Mouse (Mus musculus): ENCODE data around the gene Myo1d. TPM values are rescaled to one million over a fixed set of nuclear protein-coding genes. Genes with fewer than 3 reads are reported as not detected.

Gene Myo1d
- polyA plus RNA-seq, 1 experiment: 16.9 TPM

DNA sequence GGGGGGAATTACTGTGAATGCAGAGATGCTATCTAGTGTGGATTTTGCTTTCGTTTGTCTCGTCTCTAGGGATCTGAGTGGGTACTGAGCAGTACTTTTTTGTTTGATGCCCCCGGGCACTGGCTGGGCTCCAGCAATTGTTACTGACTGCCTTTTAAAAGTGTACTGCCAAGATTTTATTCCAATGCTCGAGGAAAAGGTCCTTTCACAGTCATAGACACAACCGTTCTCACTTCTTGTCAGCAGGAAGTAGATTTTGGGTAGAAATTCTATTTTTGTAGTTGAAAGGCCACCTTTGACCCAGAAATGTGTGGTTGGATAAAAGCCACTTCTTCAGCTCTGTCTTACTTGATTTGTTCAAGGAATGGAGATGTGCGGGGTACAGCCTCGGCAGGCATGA, 266.0 kb downstream of the Myo1d start:
- no peak for TF ChIP-seq CTCF (IDR thresholded peaks at IDR 0.05; ENCODE audit: borderline replicate concordance, insufficient read depth, low read depth, low read length)
- no peak for TF ChIP-seq POLR2A (IDR thresholded peaks at IDR 0.05; ENCODE audit: borderline replicate concordance, insufficient read depth, low read length)
- no peaks in the 10 kb centered on the region for H3K27me3 ChIP-seq (ENCODE audit: control insufficient read depth, insufficient read depth, low read length)
- H3K4me1 ChIP-seq (ENCODE audit: control insufficient read depth, insufficient read depth, low read length): peaks cover 6% of the 10 kb centered on the region
- WGBS: 53% methylated on average over 7 of the region's 7 CpGs
- no peak overlapping the region for H3K4me3 ChIP-seq (replicated peaks; ENCODE audit: insufficient read depth, low read depth, low read length)
- no peak overlapping the region for H3K27ac ChIP-seq (ENCODE audit: insufficient read depth, low read length)
- no peak for DNase-seq

DNA sequence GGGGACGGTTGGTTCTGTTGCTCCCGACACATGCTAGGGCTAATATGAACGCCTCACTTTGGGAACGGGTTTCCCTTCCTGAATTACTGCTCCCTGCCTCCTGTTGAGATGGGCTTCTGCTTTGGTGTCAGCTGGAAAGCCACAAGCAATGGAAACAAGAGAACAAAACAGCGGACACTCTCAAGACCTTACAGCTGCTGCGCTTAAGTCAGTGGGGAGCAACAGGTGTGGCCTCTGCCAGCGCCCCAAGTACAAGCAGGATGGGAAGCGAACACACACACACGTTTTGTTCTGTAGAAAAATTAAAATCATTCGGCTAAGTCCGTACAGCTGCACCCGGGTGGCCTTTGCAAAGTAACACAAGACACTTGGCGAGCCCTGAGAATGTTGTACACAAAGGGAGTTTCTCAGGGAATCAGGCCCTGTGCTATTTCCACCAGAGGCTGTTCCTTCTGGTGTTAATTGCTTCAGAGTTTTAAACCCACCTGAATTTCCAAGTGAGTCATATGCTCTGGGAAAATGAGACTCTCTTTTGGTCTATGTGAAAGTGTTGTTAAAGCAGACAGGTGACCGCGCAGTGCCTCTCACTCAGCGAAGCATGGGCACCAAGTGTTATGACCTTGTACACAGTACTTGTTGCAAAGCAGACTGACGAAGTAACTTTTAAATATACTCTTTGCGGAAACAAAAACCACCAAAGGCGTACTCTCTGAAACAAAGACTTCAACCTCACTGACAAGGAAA, 267.3 kb downstream of the Myo1d start:
- DNase-seq: no peak
- no peak overlapping the region for H3K4me3 ChIP-seq (replicated peaks; ENCODE audit: insufficient read depth, low read depth, low read length)
- WGBS: 76% methylated on average over 19 of the region's 19 CpGs
- no peaks in the 10 kb centered on the region; the same call in 1 of the 2 replicates for H3K4me1 ChIP-seq (ENCODE audit: control insufficient read depth, insufficient read depth, low read length)
- no peaks in the 10 kb centered on the region for H3K27me3 ChIP-seq (ENCODE audit: control insufficient read depth, insufficient read depth, low read length)
- no peak overlapping the region for H3K27ac ChIP-seq (ENCODE audit: insufficient read depth, low read length)
- no peak for TF ChIP-seq CTCF (IDR thresholded peaks at IDR 0.05; ENCODE audit: borderline replicate concordance, insufficient read depth, low read depth, low read length)
- no peak for TF ChIP-seq POLR2A (IDR thresholded peaks at IDR 0.05; ENCODE audit: borderline replicate concordance, insufficient read depth, low read length)

DNA sequence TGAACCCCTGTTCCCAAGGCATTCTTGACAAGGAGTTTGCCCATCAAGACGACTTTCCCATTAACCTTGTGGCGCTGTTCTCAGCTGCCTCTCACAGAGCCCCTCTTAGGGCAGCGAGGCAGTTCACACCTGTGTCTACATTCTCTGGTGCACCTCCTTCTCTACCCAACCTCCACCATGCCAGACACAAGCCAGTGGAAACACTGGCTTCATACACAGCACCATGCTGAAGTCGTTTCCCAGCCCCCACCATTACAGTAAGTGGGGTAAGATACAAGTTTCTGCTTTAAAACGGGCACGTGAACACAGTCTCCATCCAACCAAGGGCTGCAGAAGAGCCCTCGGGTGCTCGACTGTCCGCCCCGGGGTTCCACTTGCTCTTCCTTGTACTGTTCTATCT, 269.7 kb downstream of the Myo1d start:
- H3K27ac ChIP-seq (ENCODE audit: insufficient read depth, low read length): no peak overlapping the region
- WGBS: 89% methylated on average over 10 of the region's 10 CpGs
- no peak for TF ChIP-seq CTCF (IDR thresholded peaks at IDR 0.05; ENCODE audit: borderline replicate concordance, insufficient read depth, low read depth, low read length)
- no peak for TF ChIP-seq POLR2A (IDR thresholded peaks at IDR 0.05; ENCODE audit: borderline replicate concordance, insufficient read depth, low read length)
- H3K27me3 ChIP-seq (ENCODE audit: control insufficient read depth, insufficient read depth, low read length): no peaks in the 10 kb centered on the region
- DNase-seq: no peak
- no peak overlapping the region for H3K4me3 ChIP-seq (replicated peaks; ENCODE audit: insufficient read depth, low read depth, low read length)
- H3K4me1 ChIP-seq (ENCODE audit: control insufficient read depth, insufficient read depth, low read length): no peaks in the 10 kb centered on the region; the same call in 1 of the 2 replicates

DNA sequence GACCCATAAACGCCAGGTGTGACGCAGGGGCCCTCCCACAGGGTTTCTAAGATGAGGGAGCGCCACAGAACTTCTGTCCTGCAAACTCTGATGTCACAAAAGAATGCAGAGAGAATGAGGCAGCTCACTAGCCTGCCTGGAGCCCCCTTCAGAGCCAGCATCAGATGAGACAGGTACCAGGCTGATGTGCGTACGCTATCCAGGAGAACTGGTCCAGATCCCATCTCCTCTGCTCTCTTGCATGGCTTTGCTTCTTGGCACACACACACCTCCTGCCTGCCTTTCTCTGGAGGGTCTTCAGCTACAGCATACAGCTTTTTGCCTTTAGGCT, 270.7 kb downstream of the Myo1d start:
- WGBS: 85% methylated on average over 5 of the region's 5 CpGs
- TF ChIP-seq POLR2A (IDR thresholded peaks at IDR 0.05; ENCODE audit: borderline replicate concordance, insufficient read depth, low read length) (no peak), CTCF (IDR thresholded peaks at IDR 0.05; ENCODE audit: borderline replicate concordance, insufficient read depth, low read depth, low read length) (no peak)
- peaks cover 2% of the 10 kb centered on the region for H3K4me1 ChIP-seq (ENCODE audit: control insufficient read depth, insufficient read depth, low read length)
- no peak for DNase-seq
- H3K4me3 ChIP-seq (replicated peaks; ENCODE audit: insufficient read depth, low read depth, low read length): no peak overlapping the region
- no peak overlapping the region for H3K27ac ChIP-seq (ENCODE audit: insufficient read depth, low read length)
- H3K27me3 ChIP-seq (ENCODE audit: control insufficient read depth, insufficient read depth, low read length): no peaks in the 10 kb centered on the region

DNA sequence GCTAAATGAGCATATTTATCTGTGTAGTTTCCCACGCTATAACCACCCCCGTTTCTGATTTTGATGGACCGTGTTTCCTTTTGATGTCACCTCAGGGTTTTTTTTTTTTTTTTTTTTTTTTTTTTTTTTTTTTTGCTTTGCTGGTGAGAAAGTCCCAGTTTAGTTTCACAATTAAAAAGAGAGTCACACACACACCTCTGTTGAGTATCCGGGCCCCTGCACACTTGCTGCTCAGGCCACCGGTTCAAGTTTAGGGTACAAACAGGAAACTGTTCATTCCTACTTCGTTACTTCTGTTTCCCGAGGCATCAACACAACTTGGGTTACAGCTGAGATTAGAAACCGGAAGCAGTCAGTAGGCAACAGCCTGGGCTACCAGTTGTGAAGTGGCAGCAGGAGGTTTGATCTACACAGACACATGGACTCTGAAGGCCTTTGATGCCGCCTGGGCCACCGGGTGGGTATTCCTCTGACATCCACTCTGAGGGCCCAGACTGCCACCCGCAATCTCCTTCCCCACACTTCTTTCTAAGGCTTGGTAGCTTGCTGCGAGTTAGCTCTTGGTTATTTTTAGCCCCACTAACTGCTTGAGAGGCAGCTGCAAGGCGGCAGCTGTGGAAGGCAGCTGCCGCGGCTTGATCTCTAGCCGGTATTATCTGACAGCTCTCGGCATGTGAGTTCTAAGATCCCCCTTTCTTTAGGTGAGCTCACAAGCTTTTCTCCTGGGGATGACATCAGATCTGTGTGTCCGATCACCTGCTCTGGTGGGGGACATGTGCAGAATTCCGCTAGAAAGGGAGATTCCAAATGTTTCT, 271.3 kb downstream of the Myo1d start:
- no peak overlapping the region for H3K4me3 ChIP-seq (replicated peaks; ENCODE audit: insufficient read depth, low read depth, low read length)
- no peak overlapping the region for H3K27ac ChIP-seq (ENCODE audit: insufficient read depth, low read length)
- 60% methylated on average over 19 of the region's 19 CpGs for WGBS
- peaks cover 7% of the 10 kb centered on the region for H3K4me1 ChIP-seq (ENCODE audit: control insufficient read depth, insufficient read depth, low read length)
- DNase-seq: no peak
- no peak for TF ChIP-seq CTCF (IDR thresholded peaks at IDR 0.05; ENCODE audit: borderline replicate concordance, insufficient read depth, low read depth, low read length)
- TF ChIP-seq POLR2A (IDR thresholded peaks at IDR 0.05; ENCODE audit: borderline replicate concordance, insufficient read depth, low read length): no peak
- H3K27me3 ChIP-seq (ENCODE audit: control insufficient read depth, insufficient read depth, low read length): no peaks in the 10 kb centered on the region

DNA sequence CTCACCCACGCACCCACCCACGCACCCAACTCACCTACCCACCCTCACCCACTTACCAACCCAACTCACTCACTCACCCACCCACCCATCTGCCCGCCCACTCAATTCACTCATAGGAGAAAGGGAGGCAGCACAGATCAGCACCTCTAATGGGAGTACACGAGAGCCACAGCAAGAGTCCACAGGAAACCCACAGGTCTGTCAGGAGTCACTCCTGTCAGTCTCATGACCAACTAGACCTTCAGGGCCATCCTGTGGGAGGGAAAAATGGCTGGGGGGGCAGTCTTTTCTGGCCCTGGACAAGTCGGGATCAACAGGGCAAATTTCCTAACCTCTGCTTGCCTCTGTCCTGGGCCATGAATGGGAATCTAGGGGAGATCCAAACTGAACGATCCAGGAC, 272.0 kb downstream of the Myo1d start:
- no peak for DNase-seq
- Histone ChIP-seq H3K27me3 (ENCODE audit: control insufficient read depth, insufficient read depth, low read length) (no peaks in the 10 kb centered on the region), H3K27ac (ENCODE audit: insufficient read depth, low read length) (no peak overlapping the region), H3K4me3 (replicated peaks; ENCODE audit: insufficient read depth, low read depth, low read length) (no peak overlapping the region), H3K4me1 (ENCODE audit: control insufficient read depth, insufficient read depth, low read length) (peaks cover 7% of the 10 kb centered on the region)
- TF ChIP-seq CTCF (IDR thresholded peaks at IDR 0.05; ENCODE audit: borderline replicate concordance, insufficient read depth, low read depth, low read length) (no peak), POLR2A (IDR thresholded peaks at IDR 0.05; ENCODE audit: borderline replicate concordance, insufficient read depth, low read length) (no peak)
- 93% methylated on average over 6 of the region's 6 CpGs for WGBS

DNA sequence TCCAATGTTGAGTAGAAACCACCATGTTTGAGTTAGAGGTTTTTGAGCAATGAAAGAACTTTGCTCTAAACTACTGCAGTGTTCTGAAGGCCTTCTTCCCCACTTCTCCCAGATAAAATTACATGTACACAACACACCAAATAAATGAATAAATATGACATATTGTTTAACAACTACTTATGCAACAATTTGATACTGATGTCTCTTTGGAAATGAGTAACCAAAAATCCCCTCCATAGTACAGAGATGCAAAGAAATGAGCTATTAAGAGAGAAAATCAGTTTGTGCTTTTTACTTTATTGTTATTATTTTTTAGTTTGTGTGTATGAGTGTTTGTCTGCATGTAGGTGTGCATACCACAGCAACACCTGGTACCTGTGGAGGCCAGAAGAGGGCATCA, 273.3 kb downstream of the Myo1d start:
- Histone ChIP-seq H3K27me3 (ENCODE audit: control insufficient read depth, insufficient read depth, low read length) (no peaks in the 10 kb centered on the region), H3K4me1 (ENCODE audit: control insufficient read depth, insufficient read depth, low read length) (peaks cover 7% of the 10 kb centered on the region), H3K27ac (ENCODE audit: insufficient read depth, low read length) (no peak overlapping the region), H3K4me3 (replicated peaks; ENCODE audit: insufficient read depth, low read depth, low read length) (no peak overlapping the region)
- no peak for TF ChIP-seq CTCF (IDR thresholded peaks at IDR 0.05; ENCODE audit: borderline replicate concordance, insufficient read depth, low read depth, low read length)
- TF ChIP-seq POLR2A (IDR thresholded peaks at IDR 0.05; ENCODE audit: borderline replicate concordance, insufficient read depth, low read length): no peak
- no peak for DNase-seq

DNA sequence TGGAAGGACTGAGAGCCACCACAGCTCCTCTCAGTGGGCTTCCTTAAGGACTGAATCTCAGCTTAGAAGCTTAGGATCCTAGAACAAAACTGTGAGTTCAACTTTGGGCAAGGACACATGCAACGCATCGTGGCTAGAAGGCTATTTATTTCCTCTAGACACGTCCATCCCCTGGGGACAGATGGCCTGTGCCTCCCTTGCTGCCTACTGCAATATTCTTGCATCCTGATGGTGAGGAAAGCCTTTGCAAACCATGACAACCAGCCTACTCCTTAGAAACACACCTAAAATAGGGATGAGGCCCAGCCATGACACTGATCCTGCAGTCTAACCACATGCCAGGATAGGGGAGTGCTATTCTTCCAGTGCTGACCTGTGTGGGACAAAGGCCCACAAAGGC, 274.2 kb downstream of the Myo1d start:
- TF ChIP-seq CTCF (IDR thresholded peaks at IDR 0.05; ENCODE audit: borderline replicate concordance, insufficient read depth, low read depth, low read length) (no peak), POLR2A (IDR thresholded peaks at IDR 0.05; ENCODE audit: borderline replicate concordance, insufficient read depth, low read length) (no peak)
- no peak for DNase-seq
- Histone ChIP-seq H3K27ac (ENCODE audit: insufficient read depth, low read length) (no peak overlapping the region), H3K27me3 (ENCODE audit: control insufficient read depth, insufficient read depth, low read length) (no peaks in the 10 kb centered on the region), H3K4me3 (replicated peaks; ENCODE audit: insufficient read depth, low read depth, low read length) (no peak overlapping the region), H3K4me1 (ENCODE audit: control insufficient read depth, insufficient read depth, low read length) (peaks cover 7% of the 10 kb centered on the region)
- 68% methylated on average over 3 of the region's 3 CpGs for WGBS

All from cerebellum, adult 2 months (tissue).